Mouse (Mus musculus): ENCODE data around the gene Scarf2.
A peak's percentile ranks its signal among the peaks of the same experiment; 100 is the strongest.

Gene Scarf2

DNA sequence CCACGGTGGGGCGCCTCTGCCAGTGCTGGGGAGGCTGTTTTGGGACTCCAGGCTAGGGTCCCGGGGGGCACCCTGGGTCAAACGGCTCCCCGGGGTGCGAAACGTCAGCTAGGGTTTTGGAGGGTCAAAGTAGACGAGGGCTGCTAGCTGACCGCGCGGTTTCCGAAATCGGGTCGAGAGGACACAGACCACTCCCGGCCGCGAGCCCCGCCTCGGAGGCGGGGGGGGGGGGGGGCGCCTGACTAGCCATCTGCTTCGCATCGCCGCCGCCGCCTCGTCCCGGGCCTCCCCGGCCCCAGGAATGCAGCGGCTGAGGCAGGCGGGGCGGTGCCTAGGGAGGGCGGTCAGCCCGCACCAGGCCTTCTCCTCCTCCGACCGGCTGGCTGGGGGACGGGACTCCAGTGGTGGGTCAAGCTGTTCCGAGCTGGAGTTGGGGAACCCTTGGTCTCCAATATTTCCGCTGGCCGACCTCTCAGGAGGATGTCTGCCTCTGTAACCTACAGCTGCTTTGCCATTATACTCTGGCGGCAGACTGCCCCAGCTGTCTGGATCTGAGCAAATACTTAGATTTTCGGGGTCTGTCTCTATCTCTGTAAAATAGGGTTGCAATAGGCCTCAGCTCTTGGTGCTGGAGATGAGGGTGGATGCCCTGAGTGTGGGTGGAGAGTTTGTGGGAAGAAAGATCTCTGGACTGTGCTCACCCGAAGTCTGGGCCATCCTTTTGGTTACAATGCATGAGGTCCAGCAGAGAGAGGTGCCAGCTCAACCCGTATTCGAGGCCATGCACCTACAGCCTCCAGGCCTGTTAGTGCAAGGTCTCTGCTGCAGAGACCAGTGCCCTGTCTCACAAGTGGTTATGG, 1.5 kb downstream of the Scarf2 start:
- no peak for DNase-seq (ENCODE audit: low read depth in 2 of 2, low spot score in 2 of 2)

DNA sequence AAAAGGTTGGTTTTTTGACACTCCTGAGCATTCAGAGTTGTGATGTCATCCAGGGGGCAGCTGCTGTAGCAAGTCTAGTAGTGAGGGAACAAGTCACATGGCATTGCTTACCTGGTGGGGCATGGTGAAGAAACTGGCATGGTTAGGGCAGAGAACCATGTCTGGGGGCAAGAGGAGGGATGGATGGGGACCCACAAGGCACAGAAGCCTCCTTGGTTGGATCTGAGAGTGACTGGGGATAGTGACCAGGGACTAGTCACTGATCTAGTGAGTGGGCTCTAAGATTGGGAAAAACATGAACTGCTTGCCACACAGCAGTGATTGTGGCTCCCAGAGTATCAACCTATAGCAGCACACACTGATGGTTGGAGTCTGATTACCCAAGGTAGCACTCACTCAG, 2.5 kb downstream of the Scarf2 start:
- no peak for DNase-seq (ENCODE audit: low read depth in 2 of 2, low spot score in 2 of 2)

DNA sequence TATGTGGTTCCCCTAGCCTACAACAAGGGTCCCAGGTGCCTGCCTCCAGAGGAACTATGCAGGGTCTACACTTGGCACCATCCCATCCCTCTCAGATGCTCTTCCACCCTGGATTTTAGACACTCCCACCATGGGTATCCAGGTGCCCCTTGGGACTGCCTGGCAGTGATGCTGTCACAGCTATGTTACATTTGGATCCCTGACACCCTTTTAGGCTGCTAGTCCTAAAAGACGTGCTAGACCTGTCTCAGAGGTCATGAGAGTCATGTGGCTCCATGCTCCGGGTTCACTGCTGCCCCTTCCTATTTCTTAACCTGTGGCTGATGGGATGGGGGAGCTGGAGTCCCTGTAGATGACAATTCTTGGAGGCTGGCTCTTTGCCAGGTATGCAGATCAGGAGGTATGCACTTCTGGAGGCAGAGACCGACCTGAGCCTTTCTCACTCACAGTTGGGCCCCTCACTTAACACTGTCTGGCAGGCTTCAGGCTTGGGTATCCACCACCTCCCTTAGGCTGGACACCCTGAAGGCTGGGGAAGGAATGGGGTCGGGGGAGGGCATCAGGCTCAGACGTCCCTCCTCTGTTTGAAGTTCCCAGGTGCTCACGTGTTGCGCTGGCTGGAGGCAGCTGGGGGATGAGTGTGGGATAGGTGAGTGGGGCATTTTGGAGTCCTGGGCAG, 4.8 kb downstream of the Scarf2 start:
- DNase-seq (ENCODE audit: low read depth in 2 of 2, low spot score in 2 of 2): no peak

DNA sequence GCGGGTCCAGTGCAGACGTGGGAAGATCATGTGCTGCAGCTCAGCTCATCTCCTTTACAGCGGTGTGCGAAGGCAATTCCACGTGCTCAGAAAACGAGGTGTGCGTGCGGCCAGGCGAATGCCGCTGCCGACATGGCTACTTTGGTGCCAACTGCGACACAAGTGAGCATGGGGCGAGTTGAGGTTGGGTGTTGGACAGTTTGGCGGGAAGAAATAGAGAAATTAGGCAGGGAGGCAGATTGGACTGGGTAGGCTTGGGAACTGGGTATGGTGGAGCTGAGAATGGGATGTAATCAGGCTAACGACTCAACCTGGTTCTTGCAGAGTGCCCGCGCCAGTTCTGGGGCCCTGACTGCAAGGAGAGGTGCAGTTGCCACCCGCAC, 5.4 kb downstream of the Scarf2 start:
- no peak for DNase-seq (ENCODE audit: low read depth in 2 of 2, low spot score in 2 of 2)

DNA sequence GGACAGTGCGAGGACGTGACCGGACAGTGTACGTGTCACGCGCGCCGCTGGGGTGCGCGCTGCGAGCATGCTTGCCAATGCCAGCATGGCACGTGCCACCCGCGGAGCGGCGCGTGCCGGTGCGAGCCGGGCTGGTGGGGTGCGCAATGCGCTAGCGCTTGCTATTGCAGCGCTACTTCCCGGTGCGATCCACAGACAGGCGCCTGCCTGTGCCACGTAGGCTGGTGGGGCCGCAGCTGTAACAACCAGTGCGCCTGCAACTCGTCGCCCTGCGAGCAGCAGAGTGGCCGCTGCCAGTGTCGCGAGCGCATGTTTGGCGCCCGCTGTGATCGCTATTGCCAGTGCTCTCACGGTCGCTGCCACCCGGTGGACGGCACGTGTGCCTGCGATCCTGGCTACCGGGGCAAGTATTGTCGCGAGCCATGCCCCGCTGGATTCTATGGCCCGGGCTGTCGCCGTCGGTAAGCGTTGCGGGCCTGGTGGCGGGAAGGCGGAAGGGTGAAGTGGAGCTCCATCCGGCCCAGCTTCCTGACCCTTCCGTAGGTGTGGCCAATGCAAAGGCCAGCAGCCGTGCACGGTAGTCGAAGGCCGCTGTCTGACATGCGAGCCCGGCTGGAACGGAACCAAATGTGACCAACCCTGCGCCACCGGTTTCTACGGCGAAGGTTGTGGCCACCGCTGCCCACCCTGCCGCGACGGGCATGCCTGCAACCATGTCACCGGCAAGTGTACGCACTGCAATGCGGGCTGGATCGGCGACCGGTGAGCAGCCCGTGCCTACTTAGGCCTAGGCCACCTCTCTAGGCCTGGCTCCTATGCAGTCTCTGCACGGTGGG, 6.0 kb downstream of the Scarf2 start:
- no peak for DNase-seq (ENCODE audit: low read depth in 2 of 2, low spot score in 2 of 2)

DNA sequence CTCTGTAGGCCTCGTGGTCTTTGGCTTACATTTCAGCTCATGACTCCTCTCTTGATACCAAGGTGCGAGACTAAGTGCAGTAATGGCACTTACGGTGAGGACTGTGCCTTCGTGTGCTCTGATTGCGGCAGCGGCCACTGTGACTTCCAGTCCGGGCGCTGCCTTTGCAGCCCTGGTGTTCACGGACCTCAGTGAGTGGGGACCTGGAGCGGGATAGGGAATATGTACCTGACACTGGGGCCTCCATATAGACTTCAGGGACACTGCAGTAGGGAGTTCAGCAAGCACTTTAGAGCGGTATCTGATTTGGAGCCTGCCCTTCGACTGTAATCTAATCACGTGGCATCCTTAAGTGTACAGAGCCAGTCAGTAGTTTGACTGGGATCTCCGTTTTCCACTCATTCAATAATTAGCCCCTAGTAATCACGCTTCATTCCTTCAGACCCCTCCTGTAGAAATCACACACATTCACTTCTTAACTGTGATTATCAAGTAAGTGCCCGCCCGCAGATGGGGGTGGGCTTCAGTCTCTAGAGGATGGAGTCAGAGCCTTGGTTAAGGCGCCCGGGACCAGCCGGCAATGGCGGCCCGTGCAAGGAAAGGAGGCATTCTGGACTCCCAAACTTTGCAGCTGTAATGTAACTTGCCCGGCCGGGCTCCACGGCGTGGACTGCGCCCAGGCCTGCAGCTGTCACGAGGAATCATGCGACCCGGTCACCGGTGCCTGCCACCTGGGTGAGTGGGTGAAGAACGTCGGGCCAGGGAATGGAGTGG, 6.8 kb downstream of the Scarf2 start:
- no peak for DNase-seq (ENCODE audit: low read depth in 2 of 2, low spot score in 2 of 2)

DNA sequence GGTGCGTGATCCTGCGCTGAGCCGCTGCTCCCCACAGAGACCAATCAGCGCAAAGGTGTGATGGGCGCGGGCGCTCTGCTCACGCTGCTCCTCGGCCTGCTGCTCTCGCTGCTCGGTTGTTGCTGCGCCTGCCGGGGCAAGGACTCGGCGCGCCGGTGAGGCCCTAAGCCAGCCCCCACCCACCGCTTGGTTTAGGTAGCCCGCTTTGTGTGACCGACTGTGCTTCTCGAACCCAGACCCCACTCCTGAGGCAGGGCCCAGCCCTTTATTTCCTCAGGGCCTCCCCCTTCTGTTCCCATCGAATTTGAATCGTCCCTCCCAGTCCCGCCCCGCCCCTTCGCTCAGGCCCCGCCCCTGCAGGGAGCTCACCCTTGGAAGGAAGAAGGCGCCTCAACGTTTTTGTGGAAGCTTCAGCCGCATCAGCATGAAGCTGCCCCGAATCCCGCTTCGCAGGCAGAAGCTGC, 7.4 kb downstream of the Scarf2 start:
- no peak for DNase-seq (ENCODE audit: low read depth in 2 of 2, low spot score in 2 of 2)

DNA sequence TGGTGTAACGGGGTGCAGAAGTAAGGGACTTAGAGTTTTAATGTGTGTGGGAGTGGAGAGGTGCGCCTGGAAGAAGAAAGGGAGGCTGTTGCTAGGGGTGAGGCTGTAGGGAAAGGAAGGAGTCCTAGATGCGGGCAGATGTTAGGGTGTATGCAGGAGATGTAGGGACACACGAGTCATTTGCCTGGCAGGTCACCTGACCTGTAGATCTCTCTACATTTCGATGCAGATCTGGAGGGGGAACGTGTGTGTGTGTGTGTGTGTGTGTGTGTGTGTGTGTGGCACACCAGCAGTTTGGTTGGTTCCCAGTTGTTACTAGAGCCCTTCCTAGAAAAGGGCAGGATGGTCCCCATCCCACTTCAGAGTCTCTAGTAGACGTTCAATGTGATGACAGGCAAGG, 7.9 kb downstream of the Scarf2 start:
- DNase-seq (ENCODE audit: low read depth in 2 of 2, low spot score in 2 of 2): no peak

DNA sequence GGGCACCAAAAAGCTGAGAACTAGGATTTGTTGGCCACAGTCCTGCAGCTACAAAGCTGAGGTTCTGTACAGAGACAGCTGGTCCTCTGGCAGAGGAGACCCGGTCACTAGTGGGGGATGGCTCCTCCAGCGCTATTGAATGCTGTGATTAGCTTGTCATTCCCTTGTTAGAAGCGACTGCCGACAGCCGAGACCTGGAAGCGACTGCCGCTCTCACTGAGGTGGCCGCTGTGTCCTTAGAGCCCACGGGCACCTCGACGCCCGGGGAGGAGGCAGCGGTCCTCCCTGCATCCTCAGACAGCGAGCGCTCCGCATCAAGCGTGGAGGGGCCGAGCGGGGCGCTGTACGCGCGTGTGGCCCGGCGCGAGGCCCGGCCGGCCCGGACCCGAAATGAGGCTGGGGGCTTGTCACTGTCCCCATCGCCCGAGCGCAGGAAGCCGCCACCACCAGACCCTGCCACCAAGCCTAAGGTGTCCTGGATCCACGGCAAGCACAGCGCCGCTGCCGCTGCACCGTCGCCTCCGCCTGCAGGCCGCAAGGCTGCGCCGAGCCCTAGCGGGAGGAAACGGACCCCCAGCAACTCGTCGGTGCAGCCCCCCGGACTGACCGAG, 9.6 kb downstream of the Scarf2 start:
- DNase-seq (ENCODE audit: low read depth in 2 of 2, low spot score in 2 of 2): no peak

DNA sequence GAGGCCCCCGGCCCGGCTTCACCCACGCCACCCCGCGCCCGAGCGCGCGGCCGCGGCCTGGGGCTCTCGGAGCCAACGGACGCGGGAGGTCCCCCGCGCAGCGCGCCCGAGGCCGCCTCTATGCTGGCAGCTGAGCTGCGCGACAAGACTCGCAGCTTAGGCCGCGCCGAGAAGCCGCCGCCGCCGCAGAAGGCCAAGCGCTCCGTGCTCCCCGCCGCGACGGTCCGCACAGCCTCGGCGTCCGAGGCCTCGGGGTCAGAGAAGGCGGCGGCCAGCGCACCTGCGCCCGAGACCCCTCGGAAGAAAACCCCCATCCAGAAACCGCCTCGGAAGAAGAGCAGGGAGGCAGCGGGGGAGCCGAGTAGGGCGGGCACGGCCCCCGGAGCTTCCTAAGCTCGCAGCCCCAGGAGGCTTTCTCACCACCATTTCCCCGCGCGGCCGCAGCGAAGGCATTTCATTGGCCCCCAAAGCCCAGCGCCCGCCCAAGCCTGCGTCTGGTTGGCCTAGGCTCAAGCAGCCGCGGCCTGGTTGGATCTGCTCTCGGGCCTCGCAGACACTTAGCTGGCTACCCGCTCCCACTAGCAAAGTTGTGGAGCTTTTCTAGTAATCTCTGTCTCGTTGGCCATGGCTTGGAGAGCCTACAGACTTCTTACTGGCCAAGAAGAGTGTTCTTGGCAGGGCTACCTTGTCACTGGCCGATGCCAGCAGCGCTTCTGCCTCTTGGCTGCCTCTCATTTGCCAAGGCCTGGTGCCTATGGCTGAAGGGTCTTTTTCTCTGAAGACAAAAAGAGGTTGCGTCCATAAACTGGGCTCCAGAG, 10.3 kb downstream of the Scarf2 start:
- DNase-seq (ENCODE audit: low read depth in 2 of 2, low spot score in 2 of 2): peak; percentile 82 to 86

DNA sequence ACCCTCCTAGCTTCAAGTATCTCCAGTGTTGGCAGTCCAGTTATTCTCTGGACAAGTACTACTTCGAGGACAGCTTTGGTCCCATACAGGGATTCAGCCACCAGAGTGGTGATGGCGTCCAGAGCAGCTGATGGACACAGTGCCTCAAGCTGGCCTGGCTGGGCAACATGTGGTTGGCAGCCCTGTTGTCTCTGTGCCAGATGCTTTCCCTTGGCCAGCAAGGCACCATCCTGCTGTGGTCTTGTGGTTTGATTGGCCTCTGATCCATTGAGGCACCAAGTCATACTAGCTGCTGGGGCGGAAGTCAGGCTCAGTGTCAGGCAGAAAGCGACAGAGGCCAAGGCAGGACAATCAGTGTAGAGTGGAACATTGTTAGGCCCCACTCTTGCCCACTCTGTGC, 12.0 kb downstream of the Scarf2 start:
- DNase-seq (ENCODE audit: low read depth in 2 of 2, low spot score in 2 of 2): no peak

DNA sequence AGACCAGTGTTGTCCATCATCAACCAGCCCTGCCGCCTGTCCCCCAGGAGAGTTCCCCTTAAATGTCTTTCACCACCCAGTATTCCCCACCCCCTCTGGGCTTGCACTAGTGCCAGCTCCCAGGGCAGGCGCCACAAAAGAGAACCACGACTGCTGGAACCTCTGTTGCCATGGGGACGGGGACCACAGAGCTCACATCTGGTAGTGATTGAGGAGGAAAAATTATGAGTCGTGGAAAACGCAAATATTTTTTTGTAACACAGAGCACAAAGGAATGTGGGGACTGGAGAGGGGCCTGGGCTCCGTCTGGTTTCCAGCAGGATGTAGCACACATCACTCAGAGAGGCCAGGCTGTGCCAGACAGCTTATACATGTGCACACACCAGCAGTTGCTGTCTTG, 12.6 kb downstream of the Scarf2 start:
- DNase-seq (ENCODE audit: low read depth in 2 of 2, low spot score in 2 of 2): no peak

DNA sequence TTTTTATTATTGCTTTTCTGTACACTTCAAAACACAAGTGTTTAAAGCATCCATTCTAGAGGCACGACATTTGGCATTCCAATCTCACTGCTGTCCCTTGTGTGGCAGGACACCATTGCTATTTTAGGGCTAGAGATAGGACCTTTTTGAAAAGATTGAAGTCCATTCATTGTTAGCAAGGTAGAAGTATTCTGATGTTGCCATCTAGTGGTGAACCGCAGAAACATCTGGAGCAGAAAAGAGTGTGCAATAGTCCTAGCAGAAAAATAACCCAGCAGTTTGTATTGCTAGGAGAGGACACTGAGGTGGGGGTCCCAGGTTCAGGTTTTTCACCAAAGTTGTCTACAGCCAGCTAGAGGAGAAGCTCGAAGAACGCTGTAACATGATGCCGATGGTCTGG, 15.0 kb downstream of the Scarf2 start:
- peak in 1 of 2 experiments; percentile 48 for DNase-seq (ENCODE audit: low read depth in 2 of 2, low spot score in 2 of 2)

DNA sequence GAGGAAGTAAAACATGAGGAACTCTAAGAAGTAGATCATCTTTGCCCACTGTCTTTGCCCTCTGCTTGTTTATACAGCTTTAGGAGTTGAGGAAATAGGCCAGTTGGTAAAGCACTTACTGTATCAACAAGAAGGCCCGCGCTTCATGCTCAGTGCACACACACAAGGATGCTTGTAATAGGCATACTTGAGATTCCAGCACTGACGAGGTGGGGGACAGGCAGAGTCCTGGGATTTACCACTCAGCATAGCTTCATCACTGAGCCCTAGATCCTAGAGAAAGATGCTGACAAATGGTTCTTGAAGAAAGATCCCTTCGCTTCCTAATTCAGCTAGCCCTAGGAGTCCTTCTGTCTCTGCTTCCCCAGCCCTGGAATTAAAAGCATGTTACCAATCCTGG, 16.1 kb downstream of the Scarf2 start:
- DNase-seq (ENCODE audit: low read depth in 2 of 2, low spot score in 2 of 2): no peak

DNA sequence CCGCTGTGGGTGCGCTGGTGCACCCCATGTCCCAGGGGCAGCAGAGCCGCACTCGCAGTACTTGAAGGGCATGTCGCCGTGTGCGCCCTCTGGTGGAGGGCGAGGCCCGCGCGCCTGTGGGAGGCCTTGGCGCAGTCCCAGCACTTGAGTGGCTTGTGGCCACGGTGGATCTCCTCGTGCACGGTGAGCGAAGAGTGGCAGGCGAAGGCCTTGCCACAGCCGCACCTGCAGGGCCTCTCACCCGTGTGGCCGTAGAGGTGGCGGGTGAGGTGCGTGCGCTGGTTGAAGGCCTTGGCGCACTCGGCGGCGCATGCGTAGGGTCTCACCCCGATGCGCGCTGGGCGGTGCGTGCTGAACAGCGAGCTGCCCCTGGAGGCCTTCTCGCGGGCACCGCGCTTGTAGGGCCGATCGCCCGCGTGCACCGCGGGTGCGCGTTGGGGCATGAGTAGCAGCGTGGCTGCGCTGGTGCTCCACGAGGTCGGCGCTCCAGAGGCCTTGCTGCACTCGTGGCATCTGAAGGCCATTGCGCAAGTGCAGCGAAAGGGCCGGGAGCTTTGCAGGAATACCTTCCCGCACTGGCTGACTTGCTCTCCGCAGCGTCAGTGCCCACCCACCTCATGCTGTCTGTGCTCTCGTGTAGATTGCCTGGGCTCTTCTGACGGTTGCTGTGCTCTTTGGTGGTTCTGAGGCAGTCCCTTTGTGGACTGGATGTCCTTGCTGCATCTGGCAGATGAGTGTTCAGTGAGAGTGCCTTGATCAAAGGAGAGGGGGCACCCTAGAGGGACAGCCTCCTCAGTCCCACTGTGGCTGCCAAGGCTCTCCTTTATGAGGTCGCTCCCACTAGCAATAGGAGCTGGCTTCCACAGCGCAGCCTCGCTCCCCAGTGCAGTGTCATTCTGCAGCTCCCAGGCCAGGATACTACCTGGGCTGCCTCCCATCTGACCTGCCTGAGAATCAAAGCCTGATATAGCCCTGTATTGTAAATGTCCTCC, 18.6 kb downstream of the Scarf2 start:
- peak; percentile 54 to 68 for DNase-seq (ENCODE audit: low read depth in 2 of 2, low spot score in 2 of 2)

DNA sequence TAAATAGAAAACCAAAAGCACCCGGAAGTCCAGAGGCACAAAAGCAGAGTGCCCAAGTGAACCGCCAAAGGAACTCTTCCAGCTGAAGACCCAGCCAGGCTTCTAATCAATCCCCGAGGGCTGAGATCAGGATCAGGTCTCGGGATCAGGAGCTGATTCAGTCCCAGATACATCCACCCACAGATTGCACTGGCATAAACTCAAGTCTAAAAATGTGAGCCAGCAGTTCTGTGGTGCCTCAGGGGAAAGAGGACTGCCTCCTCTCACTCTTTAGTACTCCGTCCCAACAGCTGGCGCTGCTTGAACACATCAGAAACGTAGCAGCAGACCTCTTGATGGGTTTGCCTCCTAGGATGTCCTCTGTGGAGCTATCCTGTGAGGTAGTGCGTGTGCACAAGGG, 19.4 kb downstream of the Scarf2 start:
- DNase-seq (ENCODE audit: low read depth in 2 of 2, low spot score in 2 of 2): no peak

DNA sequence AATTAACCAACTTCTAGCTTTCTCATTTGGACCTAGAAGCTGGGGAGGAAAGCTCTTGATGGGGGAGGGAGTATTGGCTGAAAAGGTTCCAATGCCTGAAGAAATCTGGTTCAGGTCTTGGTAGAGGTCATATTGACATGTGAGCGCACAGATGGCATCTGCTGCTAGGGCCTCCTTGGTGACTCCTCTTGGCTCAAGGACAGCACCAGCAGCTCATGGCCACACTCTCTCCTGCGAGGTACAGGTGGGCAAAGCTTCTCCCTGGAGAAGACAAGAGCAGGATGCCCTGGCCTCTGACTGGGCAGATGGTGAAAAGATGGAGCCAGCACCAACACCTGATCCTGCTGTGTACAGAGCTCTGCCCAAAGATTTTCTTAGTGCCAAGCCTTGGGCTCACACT, 29.4 kb downstream of the Scarf2 start:
- no peak for DNase-seq (ENCODE audit: low read depth in 2 of 2, low spot score in 2 of 2)

DNA sequence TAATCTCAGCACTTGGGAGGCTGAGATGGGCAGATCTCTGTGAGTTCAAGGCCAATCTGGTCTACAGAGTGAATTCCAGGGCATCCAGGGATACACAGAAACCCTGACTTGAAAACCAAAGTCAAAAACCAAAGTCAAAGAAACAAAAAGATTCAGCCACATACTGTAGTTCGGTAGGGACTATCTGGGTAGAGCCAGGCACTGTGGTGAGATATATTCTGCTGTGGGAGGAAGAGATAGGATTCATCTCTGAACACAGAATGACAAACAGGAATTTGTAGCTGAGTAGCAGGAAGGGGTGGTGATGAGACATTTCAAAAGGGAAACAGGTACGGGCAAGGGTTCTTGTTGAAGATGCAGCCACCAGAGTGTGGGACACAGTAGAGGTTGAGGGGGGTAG, 31.1 kb downstream of the Scarf2 start:
- no peak for DNase-seq (ENCODE audit: low read depth in 2 of 2, low spot score in 2 of 2)

DNA sequence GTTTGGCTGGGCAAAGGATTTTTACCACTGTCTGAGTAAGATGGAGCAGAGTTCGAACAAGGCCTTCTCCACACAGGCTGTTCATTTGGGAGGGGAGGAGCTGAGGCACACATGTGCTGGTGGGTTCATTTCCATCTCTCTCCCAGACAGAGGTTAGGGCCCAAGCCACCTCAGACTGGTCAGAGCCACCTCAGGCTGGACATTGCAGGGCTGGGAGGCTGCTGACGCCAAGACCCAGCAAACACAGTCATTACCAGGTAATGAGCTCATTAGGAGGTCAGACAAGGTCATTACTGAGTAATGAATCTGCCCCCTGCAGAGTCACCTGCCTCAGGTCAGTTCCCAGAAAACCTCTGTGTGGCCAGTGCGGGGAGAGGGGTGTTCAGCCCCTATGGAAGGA, 31.8 kb downstream of the Scarf2 start:
- DNase-seq (ENCODE audit: low read depth in 2 of 2, low spot score in 2 of 2): no peak

All from CD8-positive naive resting alpha-beta T cell, adult 2 months (primary cell).